Mouse (Mus musculus): ENCODE measurements around the gene Jak3. TPM values are rescaled to one million over a fixed set of nuclear protein-coding genes. Genes with fewer than 3 reads are reported as not detected.

Gene Jak3
- polyA plus RNA-seq, 1 experiment: not detected

- TF ChIP-seq POLR2A (IDR thresholded peaks at IDR 0.05; ENCODE audit: insufficient read depth, low read depth, low read length) (no peak), CTCF (IDR thresholded peaks at IDR 0.05; ENCODE audit: insufficient read depth, low read depth, low read length) (no peak)
- Histone ChIP-seq H3K27ac (ENCODE audit: insufficient read depth, low read depth, low read length) (no peak overlapping the region), H3K4me1 (ENCODE audit: control insufficient read depth, insufficient read depth, low read length) (peaks cover 23% of the 10 kb centered on the region), H3K4me3 (ENCODE audit: insufficient read depth, low read depth, low read length) (no peak overlapping the region)
- 33% methylated on average over 25 of the region's 25 CpGs for WGBS
Observed at GRCm38 (mm10) chr8:71709134-71709799, 33.2 kb downstream of the Jak3 start.

GRCm38 (mm10) chr8:71709800-71710446 lies 33.8 kb downstream of the Jak3 start:
- H3K4me3 ChIP-seq (ENCODE audit: insufficient read depth, low read depth, low read length): no peak overlapping the region
- peaks cover 23% of the 10 kb centered on the region for H3K4me1 ChIP-seq (ENCODE audit: control insufficient read depth, insufficient read depth, low read length)
- H3K27ac ChIP-seq (ENCODE audit: insufficient read depth, low read depth, low read length): no peak overlapping the region
- TF ChIP-seq CTCF (IDR thresholded peaks at IDR 0.05; ENCODE audit: insufficient read depth, low read depth, low read length) (peak; percentile 38), POLR2A (IDR thresholded peaks at IDR 0.05; ENCODE audit: insufficient read depth, low read depth, low read length) (0 out of 2 replicates have a peak, but pooled peaks have one; percentile 22)
- 19% methylated on average over 25 of the region's 25 CpGs for WGBS

GRCm38 (mm10) chr8:71711574-71711973 lies 35.5 kb downstream of the Jak3 start:
- TF ChIP-seq POLR2A (IDR thresholded peaks at IDR 0.05; ENCODE audit: insufficient read depth, low read depth, low read length): no peak
- no peak for TF ChIP-seq CTCF (IDR thresholded peaks at IDR 0.05; ENCODE audit: insufficient read depth, low read depth, low read length)
- Histone ChIP-seq H3K27ac (ENCODE audit: insufficient read depth, low read depth, low read length) (no peak overlapping the region), H3K4me3 (ENCODE audit: insufficient read depth, low read depth, low read length) (no peak overlapping the region), H3K4me1 (ENCODE audit: control insufficient read depth, insufficient read depth, low read length) (peaks cover 23% of the 10 kb centered on the region)
- WGBS: 66% methylated on average over 2 of the region's 2 CpGs

GRCm38 (mm10) chr8:71715531-71715930 lies 39.4 kb downstream of the Jak3 start:
- 59% methylated on average over 8 of the region's 8 CpGs for WGBS
- Histone ChIP-seq H3K27ac (ENCODE audit: insufficient read depth, low read depth, low read length) (no peak overlapping the region), H3K4me3 (ENCODE audit: insufficient read depth, low read depth, low read length) (no peak overlapping the region), H3K4me1 (ENCODE audit: control insufficient read depth, insufficient read depth, low read length) (peaks cover 39% of the 10 kb centered on the region)
- TF ChIP-seq CTCF (IDR thresholded peaks at IDR 0.05; ENCODE audit: insufficient read depth, low read depth, low read length) (no peak), POLR2A (IDR thresholded peaks at IDR 0.05; ENCODE audit: insufficient read depth, low read depth, low read length) (no peak)

- TF ChIP-seq POLR2A (IDR thresholded peaks at IDR 0.05; ENCODE audit: insufficient read depth, low read depth, low read length) (no peak), CTCF (IDR thresholded peaks at IDR 0.05; ENCODE audit: insufficient read depth, low read depth, low read length) (no peak)
- Histone ChIP-seq H3K27ac (ENCODE audit: insufficient read depth, low read depth, low read length) (no peak overlapping the region), H3K4me3 (ENCODE audit: insufficient read depth, low read depth, low read length) (no peak overlapping the region), H3K4me1 (ENCODE audit: control insufficient read depth, insufficient read depth, low read length) (peaks cover 44% of the 10 kb centered on the region)
- 83% methylated on average over 13 of the region's 13 CpGs for WGBS
Observed at GRCm38 (mm10) chr8:71716561-71717053, 40.5 kb downstream of the Jak3 start.

GRCm38 (mm10) chr8:71717096-71717495 lies 41.0 kb downstream of the Jak3 start:
- peaks cover 49% of the 10 kb centered on the region for H3K4me1 ChIP-seq (ENCODE audit: control insufficient read depth, insufficient read depth, low read length)
- TF ChIP-seq POLR2A (IDR thresholded peaks at IDR 0.05; ENCODE audit: insufficient read depth, low read depth, low read length) (no peak), CTCF (IDR thresholded peaks at IDR 0.05; ENCODE audit: insufficient read depth, low read depth, low read length) (no peak)
- H3K27ac ChIP-seq (ENCODE audit: insufficient read depth, low read depth, low read length): no peak overlapping the region
- WGBS: 78% methylated on average over 12 of the region's 12 CpGs
- H3K4me3 ChIP-seq (ENCODE audit: insufficient read depth, low read depth, low read length): no peak overlapping the region

- H3K27ac ChIP-seq (ENCODE audit: insufficient read depth, low read depth, low read length): peak overlapping the region; percentile 88
- 23% methylated on average over 3 of the region's 3 CpGs for WGBS
- TF ChIP-seq POLR2A (IDR thresholded peaks at IDR 0.05; ENCODE audit: insufficient read depth, low read depth, low read length) (no peak), CTCF (IDR thresholded peaks at IDR 0.05; ENCODE audit: insufficient read depth, low read depth, low read length) (no peak)
Observed at GRCm38 (mm10) chr8:71718252-71718651, 42.2 kb downstream of the Jak3 start.

GRCm38 (mm10) chr8:71719218-71719617 lies 43.1 kb downstream of the Jak3 start:
- TF ChIP-seq CTCF (IDR thresholded peaks at IDR 0.05; ENCODE audit: insufficient read depth, low read depth, low read length): no peak
- WGBS: 9% methylated on average over 4 of the region's 4 CpGs
- H3K27ac ChIP-seq (ENCODE audit: insufficient read depth, low read depth, low read length): peak overlapping the region; percentile 88
- H3K4me1 ChIP-seq (ENCODE audit: control insufficient read depth, insufficient read depth, low read length): peaks cover 59% of the 10 kb centered on the region
- H3K4me3 ChIP-seq (ENCODE audit: insufficient read depth, low read depth, low read length): no peak overlapping the region

More at GRCm38 (mm10) chr8:71718252-71718651, 42.2 kb downstream of the Jak3 start:
- peaks cover 55% of the 10 kb centered on the region for H3K4me1 ChIP-seq (ENCODE audit: control insufficient read depth, insufficient read depth, low read length)
- no peak overlapping the region for H3K4me3 ChIP-seq (ENCODE audit: insufficient read depth, low read depth, low read length)

- peak overlapping the region; percentile 88 for H3K27ac ChIP-seq (ENCODE audit: insufficient read depth, low read depth, low read length)
- H3K4me1 ChIP-seq (ENCODE audit: control insufficient read depth, insufficient read depth, low read length): peaks cover 63% of the 10 kb centered on the region
- 15% methylated on average over 7 of the region's 7 CpGs for WGBS
- no peak for TF ChIP-seq POLR2A (IDR thresholded peaks at IDR 0.05; ENCODE audit: insufficient read depth, low read depth, low read length)
- no peak for TF ChIP-seq CTCF (IDR thresholded peaks at IDR 0.05; ENCODE audit: insufficient read depth, low read depth, low read length)
- 0 out of 2 replicates have a peak overlapping the region, but pooled peaks have one; percentile 8 for H3K4me3 ChIP-seq (ENCODE audit: insufficient read depth, low read depth, low read length)
Observed at GRCm38 (mm10) chr8:71719928-71720457, 43.9 kb downstream of the Jak3 start.
